Mouse (Mus musculus): ENCODE results near the gene Apon.

DNA sequence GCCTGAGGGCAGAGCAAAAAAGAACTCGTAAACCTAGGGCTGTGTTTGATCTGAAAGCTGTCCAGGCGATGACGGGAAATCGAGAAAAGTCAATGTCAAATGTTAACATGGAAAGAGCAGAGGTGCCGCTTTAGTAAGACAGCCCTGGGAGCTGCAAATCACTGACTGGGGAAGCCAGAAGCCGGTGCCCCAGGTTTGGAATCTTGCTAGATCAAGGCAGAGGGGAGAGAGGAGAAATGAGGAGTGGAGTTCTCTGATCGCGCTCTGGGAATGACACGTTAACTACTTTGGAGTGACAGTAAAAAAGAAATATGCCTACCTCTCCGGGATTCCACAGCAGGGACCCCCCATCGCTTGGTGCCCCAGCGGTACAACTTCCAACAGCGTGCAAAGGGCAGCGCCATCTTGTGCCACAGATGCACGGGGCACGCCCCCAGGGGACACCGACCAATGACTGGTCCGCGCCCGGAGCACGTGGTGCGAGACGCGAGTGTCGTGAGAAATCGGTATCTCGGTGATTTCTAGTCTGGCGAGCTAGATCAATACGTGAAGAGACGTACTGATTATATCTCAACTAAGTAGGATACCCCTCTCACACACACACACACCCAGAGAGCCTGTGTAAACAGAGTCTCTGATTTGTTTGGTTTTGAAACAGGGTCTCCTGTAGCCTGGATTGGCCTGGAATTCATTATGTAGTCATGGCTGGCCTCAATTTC is 42.3 kb upstream of the Apon start, which contains the start of gene Spryd4:
- TF ChIP-seq CTCF (IDR thresholded peaks at IDR 0.05; ENCODE audit: low read depth, low read length) (no peak), POLR2A (IDR thresholded peaks at IDR 0.05; ENCODE audit: borderline replicate concordance, low read depth, low read length) (peak; percentile 64; the same call in 1 of the 2 replicates)

Measured in bone marrow macrophage, adult 2 months (primary cell).